Mouse (Mus musculus): Measurements from ENCODE around the gene Txndc5.

The Txndc5 gene

GRCm38 (mm10) chr13:38528687-38529294 lies at the start of gene Txndc5:
TSS of gene Txndc5 (minus strand) at chr13:38528824.
- DNase-seq (ENCODE audit: low read depth, low spot score), result no peak

- DNase-seq (ENCODE audit: low read depth, low spot score), result no peak
Observed at GRCm38 (mm10) chr13:38574668-38575067, 46.0 kb upstream of the Txndc5 start.

- DNase-seq (ENCODE audit: low read depth, low spot score), result no peak
Observed at GRCm38 (mm10) chr13:38573281-38573680, 44.7 kb upstream of the Txndc5 start.

- peak; percentile 19 for DNase-seq (ENCODE audit: low read depth, low spot score)
Observed at GRCm38 (mm10) chr13:38565245-38565644, 36.6 kb upstream of the Txndc5 start.

- DNase-seq (ENCODE audit: low read depth, low spot score), result no peak
Observed at GRCm38 (mm10) chr13:38554611-38555010, 26.0 kb upstream of the Txndc5 start.

- no peak for DNase-seq (ENCODE audit: low read depth, low spot score)
Observed at GRCm38 (mm10) chr13:38554210-38554609, 25.6 kb upstream of the Txndc5 start.

- no peak for DNase-seq (ENCODE audit: low read depth, low spot score)
Observed at GRCm38 (mm10) chr13:38548681-38549080, 20.1 kb upstream of the Txndc5 start.

- no peak for DNase-seq (ENCODE audit: low read depth, low spot score)
Observed at GRCm38 (mm10) chr13:38547717-38548116, 19.1 kb upstream of the Txndc5 start.

- DNase-seq (ENCODE audit: low read depth, low spot score), result no peak
Observed at GRCm38 (mm10) chr13:38546754-38547153, 18.1 kb upstream of the Txndc5 start.

GRCm38 (mm10) chr13:38545460-38545859 lies 16.8 kb upstream of the Txndc5 start:
- no peak for DNase-seq (ENCODE audit: low read depth, low spot score)

- DNase-seq (ENCODE audit: low read depth, low spot score), result no peak
Observed at GRCm38 (mm10) chr13:38544769-38545445, 16.3 kb upstream of the Txndc5 start.

GRCm38 (mm10) chr13:38543455-38544125 lies 15.0 kb upstream of the Txndc5 start:
- DNase-seq (ENCODE audit: low read depth, low spot score), result no peak

GRCm38 (mm10) chr13:38539192-38539900 lies 10.7 kb upstream of the Txndc5 start:
- no peak for DNase-seq (ENCODE audit: low read depth, low spot score)

GRCm38 (mm10) chr13:38537521-38537920 lies 8.9 kb upstream of the Txndc5 start:
- DNase-seq (ENCODE audit: low read depth, low spot score), result no peak

- DNase-seq (ENCODE audit: low read depth, low spot score), result no peak
Observed at GRCm38 (mm10) chr13:38534731-38535130, 6.1 kb upstream of the Txndc5 start.

- no peak for DNase-seq (ENCODE audit: low read depth, low spot score)
Observed at GRCm38 (mm10) chr13:38534016-38534415, 5.4 kb upstream of the Txndc5 start.

GRCm38 (mm10) chr13:38533461-38533860 lies 4.8 kb upstream of the Txndc5 start:
- DNase-seq (ENCODE audit: low read depth, low spot score), result no peak

- DNase-seq (ENCODE audit: low read depth, low spot score), result no peak
Observed at GRCm38 (mm10) chr13:38531498-38531897, 2.9 kb upstream of the Txndc5 start.

GRCm38 (mm10) chr13:38529576-38529975 lies 952 bp upstream of the Txndc5 start:
- DNase-seq (ENCODE audit: low read depth, low spot score), result no peak

- peak; percentile 26 for DNase-seq (ENCODE audit: low read depth, low spot score)
Observed at GRCm38 (mm10) chr13:38527797-38528650, 600 bp downstream of the Txndc5 start.

Data from telencephalon, adult 2 months (tissue).